Mouse (Mus musculus): ENCODE results near the gene Gramd2.
A peak's percentile ranks its signal among the peaks of the same experiment; 100 is the strongest.

Gene Gramd2

GRCm38 (mm10) chr9:59723791-59724442, 44.0 kb downstream of the Gramd2 start:
- Histone ChIP-seq H3K36me3 (ENCODE audit: control insufficient read depth, insufficient read depth, low read length, poor library complexity, severe bottlenecking) (no peaks in the 10 kb centered on the region), H3K27me3 (ENCODE audit: control insufficient read depth, insufficient read depth, low read length, poor library complexity, severe bottlenecking) (no peaks in the 10 kb centered on the region)
- no peak for DNase-seq (ENCODE audit: low read depth, low spot score)

- Histone ChIP-seq H3K36me3 (ENCODE audit: control insufficient read depth, insufficient read depth, low read length, poor library complexity, severe bottlenecking) (no peaks in the 10 kb centered on the region), H3K27me3 (ENCODE audit: control insufficient read depth, insufficient read depth, low read length, poor library complexity, severe bottlenecking) (no peaks in the 10 kb centered on the region)
- DNase-seq (ENCODE audit: low read depth, low spot score) = no peak
These were observed 45.6 kb downstream of the Gramd2 start for GRCm38 (mm10) chr9:59725515-59725914.

DNA sequence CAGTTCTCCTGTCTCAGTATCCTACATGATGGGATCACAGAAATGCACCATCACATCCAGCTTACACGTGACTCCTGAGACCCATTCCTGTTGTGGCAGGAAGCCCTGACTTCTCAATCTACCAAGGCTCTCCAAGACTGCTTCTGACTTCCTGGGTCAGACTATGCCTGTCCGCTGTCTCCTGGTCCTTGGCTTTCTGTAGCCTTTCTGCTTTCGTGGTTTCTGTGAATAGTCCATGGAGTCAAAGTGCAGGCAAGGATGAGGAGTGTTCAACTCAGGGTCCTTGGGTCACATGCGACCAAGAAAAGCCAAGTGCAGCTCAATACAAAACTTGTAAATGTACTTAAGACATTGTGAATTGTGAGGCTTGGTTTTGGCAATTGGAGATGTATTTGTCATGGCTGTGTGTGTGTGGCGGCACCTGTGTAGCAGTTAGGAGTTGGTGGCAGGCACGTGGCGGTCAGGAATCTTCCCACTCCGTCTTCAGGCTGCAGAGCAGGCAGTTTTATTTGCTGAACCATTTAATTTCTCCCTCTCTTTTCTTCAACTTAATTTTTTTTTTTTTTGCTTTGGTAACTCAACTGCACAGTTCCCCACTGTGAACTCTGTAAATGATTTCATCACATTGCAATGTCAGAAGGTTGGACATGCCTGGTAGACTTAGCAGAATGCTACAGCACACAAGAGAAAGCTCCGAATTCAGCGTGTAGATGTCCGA, 47.8 kb downstream of the Gramd2 start:
- H3K36me3 ChIP-seq (ENCODE audit: control insufficient read depth, insufficient read depth, low read length, poor library complexity, severe bottlenecking) = no peaks in the 10 kb centered on the region
- no peak for DNase-seq (ENCODE audit: low read depth, low spot score)
- no peaks in the 10 kb centered on the region for H3K27me3 ChIP-seq (ENCODE audit: control insufficient read depth, insufficient read depth, low read length, poor library complexity, severe bottlenecking)

DNA sequence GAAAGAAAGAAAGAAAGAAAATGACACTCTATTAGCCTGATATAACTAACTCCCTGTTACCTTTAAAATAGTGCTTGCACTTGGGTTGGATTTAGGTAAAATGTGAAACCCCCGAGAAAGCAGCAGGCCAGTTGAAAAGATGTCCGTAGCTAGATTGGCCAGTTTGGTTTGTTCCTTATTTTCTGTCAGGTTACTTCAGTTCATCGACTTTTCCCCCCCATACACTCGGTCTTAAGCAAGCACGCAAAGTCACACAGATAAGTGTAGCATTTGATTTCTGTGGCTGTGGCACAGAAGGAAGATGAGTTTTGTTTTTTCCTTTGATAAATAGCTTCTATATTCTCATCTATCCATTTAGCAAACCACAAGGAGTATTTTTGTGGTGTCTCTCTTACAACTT, 51.2 kb downstream of the Gramd2 start:
- no peaks in the 10 kb centered on the region for H3K27me3 ChIP-seq (ENCODE audit: control insufficient read depth, insufficient read depth, low read length, poor library complexity, severe bottlenecking)
- H3K36me3 ChIP-seq (ENCODE audit: control insufficient read depth, insufficient read depth, low read length, poor library complexity, severe bottlenecking) = no peaks in the 10 kb centered on the region
- DNase-seq (ENCODE audit: low read depth, low spot score) = no peak

GRCm38 (mm10) chr9:59733075-59733474, 53.1 kb downstream of the Gramd2 start:
- H3K27me3 ChIP-seq (ENCODE audit: control insufficient read depth, insufficient read depth, low read length, poor library complexity, severe bottlenecking) = no peaks in the 10 kb centered on the region
- H3K36me3 ChIP-seq (ENCODE audit: control insufficient read depth, insufficient read depth, low read length, poor library complexity, severe bottlenecking) = no peaks in the 10 kb centered on the region; the same call in 1 of the 2 replicates
- no peak for DNase-seq (ENCODE audit: low read depth, low spot score)

GRCm38 (mm10) chr9:59735394-59735793, 55.5 kb downstream of the Gramd2 start:
- DNase-seq (ENCODE audit: low read depth, low spot score) = no peak
- no peaks in the 10 kb centered on the region for H3K27me3 ChIP-seq (ENCODE audit: control insufficient read depth, insufficient read depth, low read length, poor library complexity, severe bottlenecking)
- H3K36me3 ChIP-seq (ENCODE audit: control insufficient read depth, insufficient read depth, low read length, poor library complexity, severe bottlenecking) = no peaks in the 10 kb centered on the region; the same call in 1 of the 2 replicates

GRCm38 (mm10) chr9:59740593-59740992, 60.6 kb downstream of the Gramd2 start:
- H3K36me3 ChIP-seq (ENCODE audit: control insufficient read depth, insufficient read depth, low read length, poor library complexity, severe bottlenecking) = no peaks in the 10 kb centered on the region; the same call in 1 of the 2 replicates
- no peaks in the 10 kb centered on the region for H3K27me3 ChIP-seq (ENCODE audit: control insufficient read depth, insufficient read depth, low read length, poor library complexity, severe bottlenecking)
- no peak for DNase-seq (ENCODE audit: low read depth, low spot score)

DNA sequence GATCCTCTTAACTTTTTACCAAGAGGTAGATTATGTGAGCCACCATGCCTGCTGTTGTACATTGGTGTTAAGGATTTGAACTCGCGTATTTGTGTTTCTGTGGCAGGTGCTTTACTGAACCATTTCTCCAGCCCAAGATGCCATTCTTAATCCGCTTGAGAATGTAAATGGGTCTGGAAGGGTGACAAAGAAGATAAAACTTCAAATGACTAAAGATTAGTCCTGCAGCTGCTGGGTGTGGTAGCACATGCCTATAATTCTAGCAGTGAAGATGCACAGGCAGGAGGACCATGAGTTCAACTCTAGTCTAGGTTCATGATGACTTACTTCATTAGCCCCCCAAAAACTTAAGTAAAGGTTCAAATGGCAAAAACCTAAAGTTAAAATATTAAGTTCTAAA, 64.0 kb downstream of the Gramd2 start:
- no peak for DNase-seq (ENCODE audit: low read depth, low spot score)
- H3K36me3 ChIP-seq (ENCODE audit: control insufficient read depth, insufficient read depth, low read length, poor library complexity, severe bottlenecking) = no peaks in the 10 kb centered on the region
- no peaks in the 10 kb centered on the region for H3K27me3 ChIP-seq (ENCODE audit: control insufficient read depth, insufficient read depth, low read length, poor library complexity, severe bottlenecking)

DNA sequence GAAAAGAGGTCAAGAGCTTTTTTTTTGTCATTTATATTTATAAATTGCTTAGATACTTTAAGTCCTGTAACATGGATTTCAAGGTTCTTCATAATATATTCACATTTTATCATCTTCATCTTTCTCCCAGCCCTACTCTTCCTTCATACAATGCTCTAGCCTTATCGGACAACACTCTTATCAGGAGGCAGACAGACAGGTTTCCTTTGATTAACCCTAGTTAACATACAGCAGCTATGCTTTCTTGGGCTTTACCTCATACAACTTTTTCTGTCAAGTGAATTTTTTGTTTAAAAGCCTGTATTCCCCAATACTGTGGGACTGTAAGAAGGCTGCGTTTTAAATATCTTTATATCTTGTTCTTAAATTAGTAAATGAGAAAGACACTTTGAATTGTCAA, 68.4 kb downstream of the Gramd2 start:
- H3K27me3 ChIP-seq (ENCODE audit: control insufficient read depth, insufficient read depth, low read length, poor library complexity, severe bottlenecking) = no peaks in the 10 kb centered on the region
- no peak for DNase-seq (ENCODE audit: low read depth, low spot score)
- H3K36me3 ChIP-seq (ENCODE audit: control insufficient read depth, insufficient read depth, low read length, poor library complexity, severe bottlenecking) = no peaks in the 10 kb centered on the region

- no peaks in the 10 kb centered on the region for H3K27me3 ChIP-seq (ENCODE audit: control insufficient read depth, insufficient read depth, low read length, poor library complexity, severe bottlenecking)
- DNase-seq (ENCODE audit: low read depth, low spot score) = no peak
These were observed 69.0 kb downstream of the Gramd2 start for GRCm38 (mm10) chr9:59748969-59749368.

DNA sequence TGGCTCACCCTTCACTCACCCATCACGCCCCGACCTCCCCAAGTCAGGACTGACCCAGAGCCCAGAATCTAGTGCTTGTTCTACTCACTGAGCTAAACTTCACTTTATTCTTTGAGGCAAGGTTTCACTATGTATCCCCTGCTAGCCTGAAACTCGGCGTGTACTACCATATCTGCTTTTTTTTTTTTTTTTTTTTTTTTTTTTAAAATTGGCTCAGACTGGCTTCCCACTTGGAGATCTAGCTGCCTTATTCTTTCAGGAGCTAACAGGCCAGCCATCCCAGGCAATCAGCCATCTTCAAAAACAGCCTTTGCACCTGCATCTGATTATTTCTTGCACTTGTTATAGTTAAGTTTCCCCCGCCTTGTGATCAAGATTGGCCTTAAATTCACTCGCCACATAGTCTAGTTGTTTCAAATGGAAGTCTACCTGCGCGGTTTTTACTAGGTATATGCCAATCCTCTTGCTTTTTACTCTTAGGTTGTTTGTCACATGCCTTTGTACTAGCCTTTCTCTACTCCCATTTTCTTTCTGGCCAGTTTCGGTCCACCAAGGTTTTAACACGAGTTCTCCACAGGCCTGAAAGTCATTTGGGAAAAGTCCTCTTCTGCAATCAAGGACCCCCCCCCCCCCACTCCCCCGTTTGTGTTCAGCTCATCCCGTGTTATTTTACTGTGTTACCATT, 69.8 kb downstream of the Gramd2 start:
- Histone ChIP-seq H3K27me3 (ENCODE audit: control insufficient read depth, insufficient read depth, low read length, poor library complexity, severe bottlenecking) (no peaks in the 10 kb centered on the region), H3K36me3 (ENCODE audit: control insufficient read depth, insufficient read depth, low read length, poor library complexity, severe bottlenecking) (no peaks in the 10 kb centered on the region)
- DNase-seq (ENCODE audit: low read depth, low spot score) = peak; percentile 11

More at GRCm38 (mm10) chr9:59748969-59749368, 69.0 kb downstream of the Gramd2 start:
- H3K36me3 ChIP-seq (ENCODE audit: control insufficient read depth, insufficient read depth, low read length, poor library complexity, severe bottlenecking) = no peaks in the 10 kb centered on the region

DNA sequence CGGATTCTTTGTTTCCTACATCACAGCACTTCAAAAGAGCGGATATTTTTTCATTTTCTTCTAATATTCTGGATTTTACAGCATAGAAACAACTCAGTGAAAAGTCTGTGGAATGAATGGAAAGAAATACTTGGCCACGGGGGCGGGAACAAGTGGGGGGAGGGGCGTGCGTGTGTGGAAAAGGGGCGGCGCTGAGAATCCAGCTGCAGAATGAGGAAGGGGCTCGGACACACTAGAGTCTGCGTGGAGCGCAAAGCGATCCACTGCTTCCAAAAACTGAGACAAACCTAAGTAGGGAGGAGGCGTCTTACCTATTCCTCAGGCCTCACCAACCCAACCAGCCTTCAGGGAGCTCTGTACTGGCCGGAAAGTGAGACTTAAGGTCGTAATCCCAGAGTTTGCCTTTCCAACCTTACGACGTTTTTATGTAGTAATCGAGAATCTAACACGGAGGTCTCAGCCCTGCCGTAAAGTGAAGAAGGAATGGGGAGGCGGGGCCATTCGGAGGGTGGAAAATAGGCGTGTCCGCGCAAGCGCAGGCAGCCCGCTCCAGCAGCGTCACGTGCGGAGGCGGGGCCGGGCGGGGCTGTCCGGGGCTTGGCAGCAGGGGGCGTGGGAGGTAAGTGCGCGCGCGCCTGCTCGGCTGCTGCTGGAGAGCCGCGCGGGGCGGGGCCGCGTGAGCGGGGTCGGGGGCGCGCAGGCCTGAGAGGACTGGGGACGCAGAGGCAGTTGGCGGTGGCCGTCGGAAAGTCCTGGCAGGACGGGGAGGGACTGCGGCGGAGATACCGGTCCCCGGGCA, 70.5 kb downstream of the Gramd2 start, which contains the start of the genes Senp8 and Myo9a:
Gene Senp8, minus strand, starts transcription at position 444 of the 799 bp plus-strand sequence.
Gene Myo9a, plus strand, starts transcription at position 630 of the 799 bp plus-strand sequence.
- peak; percentile 99 for DNase-seq (ENCODE audit: low read depth, low spot score)
- no peaks in the 10 kb centered on the region for H3K36me3 ChIP-seq (ENCODE audit: control insufficient read depth, insufficient read depth, low read length, poor library complexity, severe bottlenecking)
- no peaks in the 10 kb centered on the region for H3K27me3 ChIP-seq (ENCODE audit: control insufficient read depth, insufficient read depth, low read length, poor library complexity, severe bottlenecking)

DNA sequence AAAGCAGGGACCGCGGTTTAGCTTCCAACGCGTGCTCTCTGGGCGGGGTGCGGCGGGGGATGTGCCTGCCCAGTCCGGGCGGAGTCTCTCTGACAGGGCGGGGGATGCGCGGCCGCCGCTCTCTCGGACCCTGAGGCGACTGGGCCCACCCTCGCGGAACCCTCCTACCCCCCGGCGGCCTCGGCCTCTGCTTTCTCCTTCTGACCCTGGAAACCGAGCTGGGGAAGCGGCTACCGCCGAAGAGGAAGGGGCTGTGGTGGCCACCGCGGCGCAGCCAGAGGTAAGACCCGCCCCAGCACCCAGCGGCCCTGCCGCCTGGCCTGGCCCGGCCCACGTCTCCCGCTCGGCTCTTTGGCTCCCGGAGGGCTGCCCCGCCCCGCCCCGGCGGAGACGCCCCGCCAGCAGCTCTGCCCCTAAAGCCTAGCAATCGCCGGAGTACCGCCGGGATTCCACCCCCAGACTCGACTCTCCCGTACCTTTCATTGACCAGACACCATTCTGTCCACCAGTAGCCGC, 71.2 kb downstream of the Gramd2 start:
- peak; percentile 80 for DNase-seq (ENCODE audit: low read depth, low spot score)
- H3K27me3 ChIP-seq (ENCODE audit: control insufficient read depth, insufficient read depth, low read length, poor library complexity, severe bottlenecking) = no peaks in the 10 kb centered on the region
- H3K36me3 ChIP-seq (ENCODE audit: control insufficient read depth, insufficient read depth, low read length, poor library complexity, severe bottlenecking) = no peaks in the 10 kb centered on the region

- Histone ChIP-seq H3K27me3 (ENCODE audit: control insufficient read depth, insufficient read depth, low read length, poor library complexity, severe bottlenecking) (no peaks in the 10 kb centered on the region), H3K36me3 (ENCODE audit: control insufficient read depth, insufficient read depth, low read length, poor library complexity, severe bottlenecking) (no peaks in the 10 kb centered on the region)
- peak; percentile 7 for DNase-seq (ENCODE audit: low read depth, low spot score)
These were observed 72.0 kb downstream of the Gramd2 start for GRCm38 (mm10) chr9:59751966-59752365.
